Mouse (Mus musculus): ENCODE measurements at regions not wholly inside any gene's neighbourhood (a gene's known extent, or its start where the extent isn't known, plus 50 kb on each side); places are given as distances from the start of the nearest gene placed in this dataset.
A peak's percentile ranks its signal among the peaks of the same experiment; 100 is the strongest.

- Histone ChIP-seq H3K27ac (ENCODE audit: low read depth, low read length) (no peak overlapping the region), H3K36me3 (ENCODE audit: control insufficient read depth, insufficient read depth, low read length) (no peaks in the 10 kb centered on the region), H3K27me3 (ENCODE audit: control insufficient read depth, insufficient read depth, low read length) (no peaks in the 10 kb centered on the region), H3K4me1 (ENCODE audit: control insufficient read depth, insufficient read depth, low read length) (no peaks in the 10 kb centered on the region), H3K9ac (ENCODE audit: low read length) (no peak overlapping the region), H3K4me3 (ENCODE audit: low read depth, low read length) (no peak overlapping the region), H3K4me2 (ENCODE audit: low read depth) (no peak overlapping the region), H3K9me3 (ENCODE audit: control insufficient read depth, low read length) (no peaks in the 10 kb centered on the region)
- DNase-seq (ENCODE audit: low spot score): no peak
- 45% methylated on average over 8 of the region's 8 CpGs for WGBS
- ATAC-seq (ENCODE audit: insufficient read depth, low FRiP score, low TSS enrichment): no peak
These were observed 59.3 kb upstream of the Bcor start for GRCm38 (mm10) chrX:12219474-12219873.

GRCm38 (mm10) chrX:12224314-12224713 is 64.2 kb upstream of the Bcor start:
- Histone ChIP-seq H3K27me3 (ENCODE audit: control insufficient read depth, insufficient read depth, low read length) (no peaks in the 10 kb centered on the region), H3K4me1 (ENCODE audit: control insufficient read depth, insufficient read depth, low read length) (no peaks in the 10 kb centered on the region), H3K9ac (ENCODE audit: low read length) (no peak overlapping the region), H3K27ac (ENCODE audit: low read depth, low read length) (no peak overlapping the region), H3K9me3 (ENCODE audit: control insufficient read depth, low read length) (no peaks in the 10 kb centered on the region), H3K4me3 (ENCODE audit: low read depth, low read length) (no peak overlapping the region), H3K36me3 (ENCODE audit: control insufficient read depth, insufficient read depth, low read length) (no peaks in the 10 kb centered on the region), H3K4me2 (ENCODE audit: low read depth) (no peak overlapping the region)
- WGBS: 59% methylated on average over 4 of the region's 4 CpGs
- DNase-seq (ENCODE audit: low spot score) (no peak), ATAC-seq (ENCODE audit: insufficient read depth, low FRiP score, low TSS enrichment) (no peak)

DNA sequence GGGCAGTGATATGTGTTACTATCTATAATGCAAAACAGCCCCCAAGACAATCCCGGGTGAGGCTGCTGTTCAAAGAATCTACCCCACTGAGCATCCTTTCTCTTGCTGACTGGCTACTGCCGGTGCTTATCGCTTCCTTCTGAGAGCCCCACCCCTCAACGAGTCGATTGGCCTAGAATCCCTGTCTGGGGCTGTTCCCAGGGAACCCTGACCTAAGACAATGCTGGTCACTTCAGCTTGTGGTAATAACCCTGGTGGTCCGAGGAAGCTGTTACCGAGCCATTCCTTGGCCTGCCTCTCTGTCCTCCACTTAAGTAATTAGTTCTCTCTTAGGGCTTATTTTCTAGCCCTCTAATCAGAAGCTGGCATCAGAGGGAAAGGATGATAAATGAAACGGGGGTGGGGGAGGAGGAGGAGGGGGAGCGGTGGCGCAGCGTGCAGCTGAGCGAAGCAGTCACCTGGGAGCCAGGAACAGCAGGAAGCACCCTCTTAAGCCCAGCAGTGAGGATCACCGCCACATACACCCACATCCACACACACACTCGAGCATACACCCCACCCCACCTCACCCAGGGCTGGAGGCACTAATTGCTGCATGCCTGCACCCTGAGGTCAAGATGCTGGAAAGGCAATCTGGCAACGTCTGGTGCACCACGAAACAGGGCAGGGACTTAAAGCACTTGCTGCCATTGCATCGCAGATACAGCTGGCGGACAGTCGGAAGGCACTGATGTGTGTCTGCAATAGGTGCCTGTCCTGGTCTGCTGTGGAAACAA is 65.1 kb upstream of the Bcor start:
- Histone ChIP-seq H3K4me1 (ENCODE audit: control insufficient read depth, insufficient read depth, low read length) (no peaks in the 10 kb centered on the region), H3K4me2 (ENCODE audit: low read depth) (peak overlapping the region; percentile 13), H3K27ac (ENCODE audit: low read depth, low read length) (no peak overlapping the region), H3K36me3 (ENCODE audit: control insufficient read depth, insufficient read depth, low read length) (no peaks in the 10 kb centered on the region), H3K9ac (ENCODE audit: low read length) (no peak overlapping the region), H3K9me3 (ENCODE audit: control insufficient read depth, low read length) (no peaks in the 10 kb centered on the region), H3K27me3 (ENCODE audit: control insufficient read depth, insufficient read depth, low read length) (no peaks in the 10 kb centered on the region), H3K4me3 (ENCODE audit: low read depth, low read length) (no peak overlapping the region)
- DNase-seq (ENCODE audit: low spot score) (peak; percentile 38), ATAC-seq (ENCODE audit: insufficient read depth, low FRiP score, low TSS enrichment) (0 out of 2 replicates have a peak, but pooled peaks have one; percentile 41)
- WGBS: 9% methylated on average over 19 of the region's 19 CpGs

DNA sequence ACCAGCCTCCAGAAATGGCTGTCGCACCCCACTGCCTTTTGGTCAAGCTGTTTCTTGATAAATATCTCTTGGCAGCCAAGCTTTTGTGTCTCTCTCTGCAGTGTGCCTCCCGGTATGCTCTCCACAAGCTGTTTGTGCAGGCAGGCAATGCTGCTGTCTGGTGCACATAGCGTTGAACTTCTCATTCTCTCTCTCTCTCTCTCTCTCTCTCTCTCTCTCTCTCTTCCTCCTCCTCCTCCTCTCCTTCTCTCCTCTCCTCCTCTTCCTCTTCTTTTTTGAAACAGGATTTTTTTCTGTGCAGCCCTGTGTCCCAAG is 65.7 kb upstream of the Bcor start:
- WGBS: 19% methylated on average over 3 of the region's 3 CpGs
- no peak for DNase-seq (ENCODE audit: low spot score)
- Histone ChIP-seq H3K4me3 (ENCODE audit: low read depth, low read length) (no peak overlapping the region), H3K9ac (ENCODE audit: low read length) (no peak overlapping the region), H3K36me3 (ENCODE audit: control insufficient read depth, insufficient read depth, low read length) (no peaks in the 10 kb centered on the region), H3K4me2 (ENCODE audit: low read depth) (peak overlapping the region; percentile 13; the same call in 1 of the 2 replicates), H3K27me3 (ENCODE audit: control insufficient read depth, insufficient read depth, low read length) (no peaks in the 10 kb centered on the region), H3K27ac (ENCODE audit: low read depth, low read length) (no peak overlapping the region), H3K9me3 (ENCODE audit: control insufficient read depth, low read length) (no peaks in the 10 kb centered on the region), H3K4me1 (ENCODE audit: control insufficient read depth, insufficient read depth, low read length) (no peaks in the 10 kb centered on the region)
- ATAC-seq (ENCODE audit: insufficient read depth, low FRiP score, low TSS enrichment): no peak

DNA sequence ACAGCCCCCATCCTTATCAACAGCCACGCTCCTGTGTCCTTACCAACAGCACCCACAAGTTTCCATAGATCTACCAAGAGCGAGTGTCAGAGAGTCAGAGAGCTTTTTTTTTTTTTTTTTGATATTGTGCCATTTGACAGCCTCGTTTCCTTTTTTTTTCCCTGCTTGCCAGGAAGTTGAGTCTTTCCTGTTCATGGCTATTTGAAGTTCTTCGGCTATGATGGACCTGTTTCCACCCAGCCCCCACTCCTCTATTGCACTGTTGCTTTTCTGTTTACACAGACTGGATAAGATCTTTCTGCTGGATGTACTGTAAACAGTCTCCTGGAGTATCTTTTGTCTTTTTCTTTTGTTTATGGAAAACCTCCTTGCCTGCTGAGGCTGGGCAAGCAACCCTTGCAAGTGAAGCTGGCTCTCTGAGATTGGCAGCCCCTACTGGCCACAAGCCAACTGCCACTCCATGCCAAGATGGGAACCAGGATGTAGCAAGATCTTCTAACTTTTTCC is 80.4 kb upstream of the Bcor start:
- Histone ChIP-seq H3K9me3 (ENCODE audit: control insufficient read depth, low read length) (no peaks in the 10 kb centered on the region), H3K4me3 (ENCODE audit: low read depth, low read length) (no peak overlapping the region), H3K9ac (ENCODE audit: low read length) (no peak overlapping the region), H3K36me3 (ENCODE audit: control insufficient read depth, insufficient read depth, low read length) (no peaks in the 10 kb centered on the region), H3K4me2 (ENCODE audit: low read depth) (no peak overlapping the region), H3K27ac (ENCODE audit: low read depth, low read length) (no peak overlapping the region), H3K4me1 (ENCODE audit: control insufficient read depth, insufficient read depth, low read length) (no peaks in the 10 kb centered on the region), H3K27me3 (ENCODE audit: control insufficient read depth, insufficient read depth, low read length) (no peaks in the 10 kb centered on the region)
- DNase-seq (ENCODE audit: low spot score) (no peak), ATAC-seq (ENCODE audit: insufficient read depth, low FRiP score, low TSS enrichment) (no peak)
- WGBS: 73% methylated on average over 4 of the region's 4 CpGs

- no peaks in the 10 kb centered on the region for H3K4me1 ChIP-seq (ENCODE audit: control insufficient read depth, insufficient read depth, low read length)
- ATAC-seq (ENCODE audit: insufficient read depth, low FRiP score, low TSS enrichment): no peak
- H3K27ac ChIP-seq (ENCODE audit: low read depth, low read length): no peak overlapping the region
- H3K27me3 ChIP-seq (ENCODE audit: control insufficient read depth, insufficient read depth, low read length): no peaks in the 10 kb centered on the region
- H3K36me3 ChIP-seq (ENCODE audit: control insufficient read depth, insufficient read depth, low read length): no peaks in the 10 kb centered on the region
- no peak overlapping the region for H3K4me2 ChIP-seq (ENCODE audit: low read depth)
- H3K9ac ChIP-seq (ENCODE audit: low read length): no peak overlapping the region
- H3K9me3 ChIP-seq (ENCODE audit: control insufficient read depth, low read length): no peaks in the 10 kb centered on the region
- H3K4me3 ChIP-seq (ENCODE audit: low read depth, low read length): no peak overlapping the region
- no peak for DNase-seq (ENCODE audit: low spot score)
- WGBS: 73% methylated on average over 4 of the region's 4 CpGs
These were observed 81.6 kb upstream of the Bcor start for GRCm38 (mm10) chrX:12241751-12242150.

DNA sequence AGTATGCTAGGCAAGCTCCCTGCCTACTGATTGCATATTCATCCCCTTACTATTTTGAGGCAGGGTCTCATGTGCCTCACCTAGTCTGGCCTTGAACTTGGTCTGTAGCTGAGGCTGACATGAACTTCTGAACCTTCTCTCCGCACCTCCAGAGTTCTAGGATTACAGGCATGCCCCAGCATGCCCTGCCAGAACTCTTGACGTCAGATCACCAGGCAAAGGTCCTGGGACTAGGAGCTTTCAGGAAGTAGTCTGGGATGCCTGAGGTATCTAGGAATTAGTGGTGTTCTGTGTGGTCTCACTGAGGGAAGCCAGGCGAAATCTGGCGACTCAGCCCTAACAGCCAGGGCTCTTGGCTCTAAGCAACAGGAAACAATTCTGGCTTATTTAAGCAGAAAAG is 88.9 kb upstream of the Bcor start:
- DNase-seq (ENCODE audit: low spot score) (no peak), ATAC-seq (ENCODE audit: insufficient read depth, low FRiP score, low TSS enrichment) (no peak)
- 72% methylated on average over 4 of the region's 4 CpGs for WGBS
- Histone ChIP-seq H3K36me3 (ENCODE audit: control insufficient read depth, insufficient read depth, low read length) (no peaks in the 10 kb centered on the region), H3K4me1 (ENCODE audit: control insufficient read depth, insufficient read depth, low read length) (no peaks in the 10 kb centered on the region), H3K27me3 (ENCODE audit: control insufficient read depth, insufficient read depth, low read length) (no peaks in the 10 kb centered on the region), H3K4me3 (ENCODE audit: low read depth, low read length) (no peak overlapping the region), H3K27ac (ENCODE audit: low read depth, low read length) (no peak overlapping the region), H3K9me3 (ENCODE audit: control insufficient read depth, low read length) (no peaks in the 10 kb centered on the region), H3K4me2 (ENCODE audit: low read depth) (no peak overlapping the region), H3K9ac (ENCODE audit: low read length) (no peak overlapping the region)

DNA sequence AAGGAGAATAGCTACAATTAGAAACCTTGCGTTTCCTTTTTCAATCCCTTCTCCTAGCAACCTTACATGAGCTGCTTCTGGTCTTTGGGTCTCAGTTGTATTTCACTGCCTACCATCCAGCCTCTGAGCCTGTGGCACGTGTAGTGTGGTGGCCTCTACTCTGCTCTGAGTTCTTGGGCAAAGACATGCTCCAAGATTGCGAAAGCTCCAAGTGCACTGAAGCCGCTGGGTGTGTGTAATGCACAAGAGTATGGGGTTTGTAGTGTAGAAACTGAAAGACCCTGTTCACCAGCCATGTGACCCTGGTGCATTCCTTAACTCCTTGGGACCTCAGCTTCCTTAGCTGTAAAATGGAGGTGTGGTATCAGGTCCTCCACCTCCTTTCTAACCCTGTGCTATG is 89.8 kb upstream of the Bcor start:
- Histone ChIP-seq H3K9me3 (ENCODE audit: control insufficient read depth, low read length) (no peaks in the 10 kb centered on the region), H3K4me1 (ENCODE audit: control insufficient read depth, insufficient read depth, low read length) (no peaks in the 10 kb centered on the region), H3K27me3 (ENCODE audit: control insufficient read depth, insufficient read depth, low read length) (no peaks in the 10 kb centered on the region), H3K4me3 (ENCODE audit: low read depth, low read length) (no peak overlapping the region), H3K36me3 (ENCODE audit: control insufficient read depth, insufficient read depth, low read length) (no peaks in the 10 kb centered on the region), H3K9ac (ENCODE audit: low read length) (no peak overlapping the region), H3K27ac (ENCODE audit: low read depth, low read length) (no peak overlapping the region), H3K4me2 (ENCODE audit: low read depth) (no peak overlapping the region)
- 83% methylated on average over 4 of the region's 4 CpGs for WGBS
- no peak for ATAC-seq (ENCODE audit: insufficient read depth, low FRiP score, low TSS enrichment)
- no peak for DNase-seq (ENCODE audit: low spot score)

Data from neural tube, embryonic 11.5 days (tissue).